Mouse (Mus musculus): ENCODE measurements at regions not wholly inside any gene's neighbourhood (a gene's known extent, or its start where the extent isn't known, plus 50 kb on each side); places are given as distances from the start of the nearest gene placed in this dataset.

DNA sequence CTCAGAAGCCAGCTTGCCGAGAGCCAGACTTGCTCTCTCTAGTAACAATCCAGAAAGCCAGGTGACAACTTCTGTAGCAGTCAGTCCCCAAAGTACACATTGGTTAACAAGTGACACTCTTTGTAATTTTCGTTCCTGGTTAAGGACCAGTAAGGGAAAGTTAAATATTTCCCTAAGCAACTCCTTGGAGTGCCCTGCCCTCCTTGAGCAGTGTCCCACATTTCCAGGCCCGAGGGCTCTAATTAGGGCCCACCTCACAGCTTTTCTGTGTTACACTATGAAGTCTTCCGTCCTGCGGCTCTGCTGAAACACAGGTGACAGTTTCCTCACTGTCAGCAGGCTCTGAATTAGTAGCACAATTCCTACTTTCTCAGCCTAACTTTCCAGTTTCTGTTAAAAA, 194.9 kb downstream of the Fam169b start:
- intact Hi-C loops (cut with DNase I): no loop called here
- DNase-seq (ENCODE audit: low spot score): no peak

DNA sequence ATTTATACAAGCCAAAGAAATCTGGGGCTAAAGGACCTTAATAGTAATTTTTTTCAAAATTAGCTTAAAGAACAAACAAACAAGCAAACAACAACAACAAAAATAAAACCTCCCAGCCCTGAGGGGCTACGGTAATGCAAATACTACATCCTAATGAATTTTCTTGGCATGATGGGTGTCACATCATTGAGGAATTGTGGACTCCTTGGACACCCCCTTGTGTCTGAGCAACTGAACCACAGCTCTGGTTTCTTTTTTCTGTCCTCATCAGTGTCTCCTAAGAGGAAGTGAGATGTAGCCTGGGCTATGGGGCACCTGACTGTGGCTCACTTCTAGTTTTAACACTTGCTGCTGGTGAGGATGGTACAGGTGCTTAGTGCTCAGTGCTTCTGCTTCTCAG, 184.2 kb downstream of the Fam169b start:
- DNase-seq (ENCODE audit: low spot score): no peak
- intact Hi-C loops (cut with DNase I): no loop called here

DNA sequence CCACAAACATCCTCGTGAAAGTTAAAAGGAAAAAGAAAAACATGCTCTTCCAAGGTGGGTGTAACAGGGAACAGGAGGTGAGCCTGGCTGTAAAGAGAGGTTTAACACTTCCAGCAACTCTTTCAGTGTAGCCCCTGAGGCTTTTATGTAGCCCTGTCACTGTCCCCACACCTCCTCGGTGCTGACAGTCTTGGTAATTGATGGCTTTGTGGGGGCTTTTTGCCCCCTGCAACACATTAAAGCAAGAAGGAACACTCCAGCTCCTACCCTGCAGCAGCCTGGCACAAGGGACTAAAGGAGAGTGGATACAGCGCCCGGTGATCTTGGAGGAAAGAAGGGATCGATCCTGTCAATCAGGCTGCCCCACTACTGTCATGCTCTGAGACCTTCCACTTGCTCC, 181.8 kb downstream of the Fam169b start:
- no peak for DNase-seq (ENCODE audit: low spot score)
- intact Hi-C loops (cut with DNase I): no loop called here

DNA sequence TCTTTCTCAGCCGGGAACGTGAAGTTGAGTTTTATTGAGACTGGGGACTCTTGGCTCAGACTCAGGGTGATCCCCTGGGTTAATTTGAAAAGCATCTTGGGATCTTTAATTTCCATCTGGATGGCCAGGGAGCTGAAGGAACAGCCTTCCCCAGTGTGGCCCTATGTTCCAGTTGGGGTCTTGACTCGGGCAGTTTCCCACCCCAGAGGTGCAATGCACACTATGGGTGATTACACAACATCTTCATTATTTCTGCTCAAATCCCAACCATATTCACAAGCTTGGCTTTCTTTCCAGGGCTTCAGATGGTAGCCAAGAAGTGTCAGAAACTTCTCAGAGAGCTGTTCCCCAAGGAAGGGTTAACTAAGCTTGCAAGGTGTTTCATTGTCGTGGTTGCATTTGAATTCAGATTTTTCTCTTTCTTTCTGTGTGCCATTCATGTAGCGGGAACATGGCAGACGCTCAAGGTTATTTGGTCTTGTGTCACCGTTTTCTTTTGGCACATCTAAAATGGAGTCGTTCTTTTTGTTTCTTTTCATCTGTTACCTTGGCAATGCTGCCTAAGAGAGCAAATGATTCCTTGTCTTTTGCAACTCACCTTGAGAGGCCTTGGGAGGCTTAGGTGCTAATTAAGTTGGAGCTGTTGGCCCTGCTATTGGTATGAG, 179.5 kb downstream of the Fam169b start:
- intact Hi-C loops (cut with DNase I): no loop called here
- DNase-seq (ENCODE audit: low spot score): no peak

DNA sequence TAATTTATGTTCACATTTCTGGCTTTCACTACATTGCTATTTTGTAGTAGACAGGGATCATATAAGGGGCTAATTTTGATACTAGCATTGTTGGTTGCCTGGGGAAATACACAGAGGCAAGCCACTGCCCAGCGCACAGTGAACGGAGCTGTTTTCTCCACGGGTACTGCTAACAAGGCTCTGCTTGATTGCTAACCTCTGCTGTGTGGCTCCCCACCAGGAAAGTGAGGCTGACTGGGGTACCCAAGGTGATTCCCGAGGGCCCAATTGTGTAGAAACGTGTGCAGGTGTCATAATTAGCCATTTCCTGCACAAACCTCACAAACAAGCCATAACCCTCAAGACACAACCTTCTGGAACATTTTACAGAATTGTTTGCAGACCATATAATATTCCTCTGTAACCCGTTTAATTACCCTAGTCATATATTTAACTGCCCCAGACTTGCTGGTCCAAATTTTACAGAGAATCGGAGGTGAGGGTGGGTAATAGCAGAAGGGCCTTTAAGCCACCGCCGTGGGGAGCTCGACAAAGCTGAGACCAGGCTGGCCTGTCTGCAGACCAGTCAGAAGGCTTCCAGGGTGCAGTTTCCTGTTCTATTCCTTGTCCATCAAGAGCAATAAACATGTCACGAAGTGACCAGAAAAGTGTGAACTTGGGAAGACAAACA, 170.9 kb downstream of the Fam169b start:
- intact Hi-C loops (cut with DNase I): no loop called here
- no peak for DNase-seq (ENCODE audit: low spot score)

DNA sequence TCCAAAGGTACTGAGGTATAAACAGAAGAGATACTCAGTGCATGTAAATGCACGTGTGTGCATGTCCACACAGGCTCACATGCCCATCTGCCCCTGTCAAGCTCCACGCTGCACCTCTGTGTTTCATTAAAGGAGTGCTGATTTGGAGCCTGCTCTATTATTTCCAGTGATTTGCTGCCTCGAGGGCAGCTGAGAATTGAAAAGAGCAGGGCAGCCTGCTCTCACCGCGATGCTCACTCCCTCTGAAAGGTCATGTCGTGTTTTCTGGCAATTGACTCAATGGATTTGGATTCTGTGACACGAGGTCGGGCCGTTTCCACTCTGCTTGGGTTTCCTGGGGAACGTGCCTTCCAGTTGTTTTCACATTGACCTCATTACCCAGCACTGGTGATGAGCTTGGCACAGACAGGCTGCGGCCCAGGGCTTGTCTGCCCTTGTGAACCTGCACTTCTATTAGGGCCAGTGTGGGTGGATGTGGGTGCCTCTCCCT, 167.1 kb downstream of the Fam169b start:
- intact Hi-C loops (cut with DNase I): no loop called here
- no peak for DNase-seq (ENCODE audit: low spot score)

DNA sequence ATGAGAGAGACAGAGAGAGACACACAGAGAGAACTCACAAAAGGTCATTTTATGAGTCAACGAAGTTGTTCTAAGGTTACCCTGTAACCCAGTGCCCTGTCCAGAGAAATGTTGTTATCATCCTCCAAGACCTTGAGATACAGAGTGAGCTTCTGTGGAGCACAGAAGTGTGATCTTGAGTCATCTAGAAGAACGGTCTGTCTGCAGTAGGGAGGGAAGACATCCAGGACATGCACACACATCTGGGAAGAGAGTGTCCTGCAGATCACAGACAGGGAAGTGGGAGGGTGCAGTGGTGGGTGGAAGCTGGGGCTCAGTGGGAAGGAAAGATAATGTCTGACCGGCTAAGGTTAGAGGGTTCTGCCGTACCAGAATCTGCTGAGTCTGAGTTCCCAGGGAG, 155.3 kb downstream of the Fam169b start:
- no peak for DNase-seq (ENCODE audit: low spot score)

DNA sequence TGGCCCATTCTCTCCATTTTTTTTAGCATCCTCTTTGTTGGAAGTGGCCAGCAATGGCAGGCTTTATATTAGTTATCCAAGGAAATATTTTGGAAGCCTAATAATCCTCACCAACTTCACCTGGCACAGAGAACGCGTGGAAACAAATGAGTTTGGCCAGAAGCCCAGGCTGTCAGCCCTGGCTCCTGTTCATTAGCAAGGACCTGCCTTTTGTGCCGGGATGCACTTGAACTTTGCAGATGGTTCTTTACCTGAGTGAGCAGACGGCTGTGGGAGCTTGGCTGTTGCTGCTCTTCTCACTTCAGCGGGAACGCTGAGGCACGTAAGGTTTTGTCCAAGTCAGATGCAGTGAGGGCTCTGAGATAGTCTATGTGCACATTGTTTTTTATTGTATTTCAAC, 142.3 kb downstream of the Fam169b start:
- no peak for DNase-seq (ENCODE audit: low spot score)
- intact Hi-C loops (cut with DNase I): no loop called here

More for the DNA sequence above, 155.3 kb downstream of the Fam169b start:
- intact Hi-C loops (cut with DNase I): no loop called here

DNA sequence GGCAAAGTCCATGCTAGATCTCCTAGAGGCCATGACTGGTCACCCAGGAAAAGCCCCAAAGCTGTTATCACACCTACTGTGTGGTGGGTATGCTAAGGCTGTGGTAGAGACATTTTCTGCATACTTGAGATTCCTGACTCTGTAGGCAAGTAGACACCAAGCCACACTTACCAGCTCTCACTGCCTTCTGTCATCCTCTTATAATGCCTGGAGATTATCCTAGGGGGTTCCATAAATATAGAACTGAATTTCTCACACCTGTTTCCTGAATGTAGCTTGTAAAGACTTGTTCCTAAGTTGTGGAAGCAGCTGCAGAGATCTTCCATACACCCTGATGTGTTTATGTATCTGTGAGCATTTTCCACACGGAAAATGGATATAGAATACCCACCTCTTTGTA, 139.1 kb downstream of the Fam169b start:
- intact Hi-C loops (cut with DNase I): no loop called here
- no peak for DNase-seq (ENCODE audit: low spot score)
